Mouse (Mus musculus): ENCODE results near the gene Tmem143. TPM values are rescaled to one million over a fixed set of nuclear protein-coding genes. Genes with fewer than 3 reads are reported as not detected.
"Not testable (repeated sequence)": the region's sequence is repeated elsewhere in the genome, so short reads cannot be mapped to it uniquely, and the experiment has no call there.

The Tmem143 gene
- total RNA-seq, 2 experiments from 2014 or later: 21.8 to 22.3 TPM

- TF ChIP-seq CTCF (IDR thresholded peaks at IDR 0.05): no peak
- Histone ChIP-seq H3K4me3 (no peak overlapping the region), H3K27ac (no peak overlapping the region)
- intact Hi-C loops (cut with DNase I): loop anchor here (2.0 kb wide), 1 partner anchor 27 kb away; no protein-coding TSS in a partner anchor
- DNase-seq (ENCODE audit: extremely low spot score in 1 of 2, low spot score in 2 of 2): no peak
Measured at GRCm38 (mm10) chr7:45895931-45896516, 717 bp upstream of the Tmem143 start.

GRCm38 (mm10) chr7:45897258-45897757 lies 567 bp downstream of the Tmem143 start:
- Histone ChIP-seq H3K27ac (peak overlapping the region; percentile 94), H3K4me3 (peak overlapping the region; percentile 69)
- DNase-seq (ENCODE audit: extremely low spot score in 1 of 2, low spot score in 2 of 2): peak; percentile 53 to 55
- no peak for TF ChIP-seq CTCF (IDR thresholded peaks at IDR 0.05)
- intact Hi-C loops (cut with DNase I): loop anchor here (2.0 kb wide), 1 partner anchor 25 kb away; no protein-coding TSS in a partner anchor

- H3K4me3 ChIP-seq; DNase-seq (ENCODE audit: extremely low spot score in 1 of 2, low spot score in 2 of 2); intact Hi-C loops (cut with DNase I): not testable (repeated sequence)
- TF ChIP-seq CTCF (IDR thresholded peaks at IDR 0.05): peak; percentile 50
- H3K27ac ChIP-seq: peak overlapping the region; percentile 94; the same call in 1 of the 2 replicates
Measured at GRCm38 (mm10) chr7:45898125-45898524, 1.4 kb downstream of the Tmem143 start.

- DNase-seq (ENCODE audit: extremely low spot score in 1 of 2, low spot score in 2 of 2): no peak
- intact Hi-C loops (cut with DNase I): no loop called here
- no peak for TF ChIP-seq CTCF (IDR thresholded peaks at IDR 0.05)
- H3K27ac ChIP-seq: no peak overlapping the region
- no peak overlapping the region for H3K4me3 ChIP-seq
Measured at GRCm38 (mm10) chr7:45901562-45901961, 4.8 kb downstream of the Tmem143 start.

GRCm38 (mm10) chr7:45902481-45903002 lies 5.8 kb downstream of the Tmem143 start:
- no peak overlapping the region for H3K4me3 ChIP-seq
- DNase-seq (ENCODE audit: extremely low spot score in 1 of 2, low spot score in 2 of 2): no peak
- no peak overlapping the region for H3K27ac ChIP-seq
- TF ChIP-seq CTCF (IDR thresholded peaks at IDR 0.05): no peak
- intact Hi-C loops (cut with DNase I): no loop called here

- intact Hi-C loops (cut with DNase I): no loop called here
- Histone ChIP-seq H3K4me3 (no peak overlapping the region), H3K27ac (no peak overlapping the region)
- no peak for DNase-seq (ENCODE audit: extremely low spot score in 1 of 2, low spot score in 2 of 2)
- TF ChIP-seq CTCF (IDR thresholded peaks at IDR 0.05): no peak
Measured at GRCm38 (mm10) chr7:45906622-45907021, 9.9 kb downstream of the Tmem143 start.

- no peak overlapping the region for H3K4me3 ChIP-seq
- no peak overlapping the region for H3K27ac ChIP-seq
- no peak for TF ChIP-seq CTCF (IDR thresholded peaks at IDR 0.05)
- intact Hi-C loops (cut with DNase I): no loop called here
- no peak for DNase-seq (ENCODE audit: extremely low spot score in 1 of 2, low spot score in 2 of 2)
Measured at GRCm38 (mm10) chr7:45908384-45908783, 11.6 kb downstream of the Tmem143 start.

GRCm38 (mm10) chr7:45909145-45909544 lies 12.4 kb downstream of the Tmem143 start:
- Histone ChIP-seq H3K4me3 (no peak overlapping the region), H3K27ac (no peak overlapping the region)
- intact Hi-C loops (cut with DNase I): no loop called here
- no peak for DNase-seq (ENCODE audit: extremely low spot score in 1 of 2, low spot score in 2 of 2)
- no peak for TF ChIP-seq CTCF (IDR thresholded peaks at IDR 0.05)

GRCm38 (mm10) chr7:45914067-45914466 lies 17.3 kb downstream of the Tmem143 start:
- Histone ChIP-seq H3K4me3 (no peak overlapping the region), H3K27ac (no peak overlapping the region)
- intact Hi-C loops (cut with DNase I): no loop called here
- DNase-seq (ENCODE audit: extremely low spot score in 1 of 2, low spot score in 2 of 2): no peak
- TF ChIP-seq CTCF (IDR thresholded peaks at IDR 0.05): no peak

- TF ChIP-seq CTCF (IDR thresholded peaks at IDR 0.05): no peak
- no peak for DNase-seq (ENCODE audit: extremely low spot score in 1 of 2, low spot score in 2 of 2)
- Histone ChIP-seq H3K27ac (no peak overlapping the region), H3K4me3 (no peak overlapping the region)
- intact Hi-C loops (cut with DNase I): no loop called here
Measured at GRCm38 (mm10) chr7:45915011-45915410, 18.3 kb downstream of the Tmem143 start.

- intact Hi-C loops (cut with DNase I): no loop called here
- no peak for TF ChIP-seq CTCF (IDR thresholded peaks at IDR 0.05)
- H3K27ac ChIP-seq: peak overlapping the region; percentile 86
- DNase-seq (ENCODE audit: extremely low spot score in 1 of 2, low spot score in 2 of 2): peak; percentile 52 to 75
- peak overlapping the region; percentile 48 for H3K4me3 ChIP-seq
Measured at GRCm38 (mm10) chr7:45916056-45917003, 19.6 kb downstream of the Tmem143 start.

Data from left cerebral cortex, adult 2 months (tissue).